ENCODE assay signal across 32 mouse cellular contexts in the genomic region with DNA sequence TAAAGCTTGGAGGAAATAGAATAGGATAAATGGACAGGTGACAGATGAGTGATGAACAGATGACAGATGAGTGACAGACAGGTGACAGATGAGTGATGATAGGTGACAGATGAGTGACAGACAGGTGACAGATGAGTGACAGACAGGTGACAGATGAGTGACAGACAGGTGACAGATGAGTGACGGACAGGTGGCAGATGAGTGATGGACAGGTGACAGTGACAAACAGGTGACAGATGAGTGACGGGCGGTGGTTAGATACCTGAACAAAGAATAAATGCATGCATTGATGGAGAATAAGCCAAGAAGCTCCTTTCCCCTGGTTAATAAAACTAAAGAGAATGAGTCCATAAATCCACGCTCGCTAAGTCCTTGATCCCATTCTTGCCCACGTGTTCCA.
"Had no signal": no experiment of that assay in that cellular context is flagged by ENCODE, and none has a peak within 500 bp of the region (broad histone marks: within the 10 kb centered on the region; RNA-seq: fewer than 3 reads in every experiment).

No protein-coding gene starts in this region.

- H3K4me1 ChIP-seq: liver, embryonic 12.5 days; liver, embryonic 13.5 days; liver, embryonic 15.5 days had no signal

- H3K4me3 ChIP-seq: left cerebral cortex, adult 2 months; limb, embryonic 10.5 days; limb, embryonic 12.5 days; limb, embryonic 13.5 days; limb, embryonic 15.5 days; liver, embryonic 12.5 days; liver, embryonic 13.5 days; liver, embryonic 15.5 days; lung, embryonic 15.5 days; megakaryocyte, embryonic 14.5 days; midbrain, embryonic 10.5 days; midbrain, embryonic 12.5 days; midbrain, embryonic 13.5 days; midbrain, embryonic 15.5 days; myocyte; neural tube, embryonic 12.5 days had no signal

- H3K4me2 ChIP-seq: limb, embryonic 12.5 days; limb, embryonic 13.5 days; limb, embryonic 15.5 days; liver, embryonic 11.5 days; liver, embryonic 12.5 days; liver, embryonic 13.5 days; liver, embryonic 15.5 days; lung, embryonic 14.5 days; lung, embryonic 15.5 days; midbrain, embryonic 12.5 days; midbrain, embryonic 13.5 days; midbrain, embryonic 15.5 days; neural tube, embryonic 12.5 days had no signal

- H3K27me3 ChIP-seq: limb, embryonic 15.5 days; liver, embryonic 12.5 days; liver, embryonic 13.5 days; liver, embryonic 15.5 days; lung, embryonic 15.5 days; midbrain, embryonic 12.5 days; midbrain, embryonic 13.5 days; midbrain, embryonic 15.5 days; neural tube, embryonic 12.5 days had no signal

- H3K36me3 ChIP-seq: limb, embryonic 10.5 days; limb, embryonic 12.5 days; limb, embryonic 13.5 days; limb, embryonic 15.5 days; liver, embryonic 12.5 days; liver, embryonic 13.5 days; liver, embryonic 15.5 days; lung, embryonic 15.5 days; midbrain, embryonic 10.5 days; midbrain, embryonic 12.5 days; midbrain, embryonic 13.5 days; midbrain, embryonic 15.5 days; neural tube, embryonic 12.5 days had no signal

- DNase-seq: left cerebral cortex, postnatal 4 days; liver; liver, embryonic 13.5 days; liver, postnatal 0 days; lung, adult 18-20 months; lung, adult 2 months; lung, embryonic 14.5 days; lung, postnatal 10 days; lung, postnatal 14 days; lung, postnatal 36 days; lung, postnatal 4 days; midbrain, embryonic 14.5 days had no signal

- H3K27ac ChIP-seq: left cerebral cortex, adult 2 months; limb, embryonic 10.5 days; limb, embryonic 12.5 days; limb, embryonic 13.5 days; limb, embryonic 15.5 days; liver, embryonic 12.5 days; liver, embryonic 13.5 days; liver, embryonic 14.5 days; liver, embryonic 15.5 days; lung, embryonic 15.5 days; macrophage; midbrain, embryonic 10.5 days; midbrain, embryonic 12.5 days; midbrain, embryonic 13.5 days; midbrain, embryonic 15.5 days; neural tube, embryonic 12.5 days had no signal

- H3K9me3 ChIP-seq: limb, embryonic 10.5 days; limb, embryonic 12.5 days; limb, embryonic 15.5 days; liver, embryonic 12.5 days; liver, embryonic 13.5 days; liver, embryonic 15.5 days; lung, embryonic 15.5 days; midbrain, embryonic 10.5 days; midbrain, embryonic 12.5 days; midbrain, embryonic 13.5 days; midbrain, embryonic 15.5 days; neural tube, embryonic 12.5 days had no signal

- ATAC-seq: liver, embryonic 12.5 days; liver, postnatal 0 days; lung, postnatal 0 days; midbrain, embryonic 13.5 days; midbrain, embryonic 15.5 days; midbrain, embryonic 16.5 days had no signal

- H3K9ac ChIP-seq: limb, embryonic 12.5 days; limb, embryonic 13.5 days; limb, embryonic 15.5 days; liver, embryonic 12.5 days; liver, embryonic 13.5 days; liver, embryonic 14.5 days; liver, embryonic 15.5 days; liver, postnatal 0 days; lung, embryonic 14.5 days; lung, embryonic 15.5 days; midbrain, embryonic 12.5 days; midbrain, embryonic 13.5 days; midbrain, embryonic 15.5 days; neural tube, embryonic 12.5 days had no signal
